Mouse (Mus musculus) hindbrain, postnatal 0 days (tissue): ENCODE data around the gene Renbp. TPM values are rescaled to one million over a fixed set of nuclear protein-coding genes. Genes with fewer than 3 reads are reported as not detected.
A peak's percentile ranks its signal among the peaks of the same experiment; 100 is the strongest.

Experiments
- ATAC-seq: fragments of 200-750 bp; cut with Nextera tagmentation; 2 replicates; pipeline ENCODE4 v1.8.0; 2017; ENCODE audit warnings: mild to moderate bottlenecking, moderate TSS enrichment, moderate library complexity
- DNase-seq: peaks from one replicate; pipeline ENCODE4 v3.0.0-alpha.2; 2015; ENCODE audit warnings: low spot score
- H3K27ac ChIP-seq: fragments of 300-500 bp; sonication (generic); 2 replicates; pipeline ENCODE4 v1.5.1; 2014; ENCODE audit warnings: mild to moderate bottlenecking
- H3K27me3 ChIP-seq: fragments of 300-500 bp; sonication (generic); 2 replicates; pipeline ENCODE4 v1.6.1; 2014; ENCODE audit warnings: low read length, mixed read lengths; ENCODE audit not compliant: insufficient read depth
- H3K36me3 ChIP-seq: fragments of 300-500 bp; sonication (generic); 2 replicates; pipeline ENCODE4 v1.6.1; 2014; ENCODE audit warnings: low read length, mixed read lengths; ENCODE audit not compliant: insufficient read depth
- H3K4me1 ChIP-seq: fragments of 300-500 bp; sonication (generic); 2 replicates; pipeline ENCODE4 v1.6.1; 2014; ENCODE audit warnings: antibody characterized with exemption, low read length, mixed read lengths; ENCODE audit not compliant: insufficient read depth
- H3K4me2 ChIP-seq: fragments of 300-500 bp; sonication (generic); 2 replicates; pipeline ENCODE4 v1.6.1; 2014; ENCODE audit warnings: low read depth, mild to moderate bottlenecking, low read length, moderate library complexity, mixed read lengths
- H3K4me3 ChIP-seq: fragments of 300-500 bp; sonication (generic); 2 replicates; pipeline ENCODE4 v1.5.1; 2014; ENCODE audit warnings: low read length
- H3K9ac ChIP-seq: fragments of 300-500 bp; sonication (generic); replicated peaks from 2 replicates; pipeline ENCODE4 v1.6.1; 2014; ENCODE audit warnings: mild to moderate bottlenecking, low read length, moderate library complexity, mixed read lengths
- H3K9me3 ChIP-seq: fragments of 300-500 bp; sonication (generic); 2 replicates; pipeline ENCODE4 v1.6.1; 2016; ENCODE audit warnings: low read length, mixed read lengths
- CTCF ChIP-seq: IDR thresholded peaks from 2 replicates; pipeline ENCODE4 v1.5.1; 2016; ENCODE audit warnings: antibody characterized with exemption, control low read depth, low read depth
- WGBS: fragments of 180-500 bp; shearing (Covaris S2); extraction: QIAGEN DNeasy Blood & Tissue Kit; methylation state at CpG from one replicate; pipeline ENCODE4 v1.1.7; 2014; 5-methylcytosine and 5-hydroxymethylcytosine counted together
- polyA plus RNA-seq: library from polyadenylated mRNA; unstranded; fragments of >200 nt; fragmentation: Nextera tagmentation; extraction: Ambion mirVana; gene quantifications from 2 replicates; pipeline ENCODE4 v1.2.1, GENCODE M21; 2015
- total RNA-seq: library from RNA; depleted of rRNA; stranded (reverse); fragments of >200 nt; gene quantifications from 2 replicates; pipeline ENCODE4 v1.2.3, GENCODE M21; 2014

The Renbp gene
- total and polyA plus RNA-seq, 2 experiments from 2014 or later, result 6.3 to 15.2 TPM

- peak within 1 kb of the TSS; percentile 47 for H3K4me3 ChIP-seq
- TF ChIP-seq CTCF, result no peak
- ATAC-seq, result peak; percentile 98
- H3K4me1 ChIP-seq, result no peaks in the 10 kb centered on the region
- 30% methylated on average over 43 of the region's 43 CpGs for WGBS
- H3K4me2 ChIP-seq, result peak within 1 kb of the TSS; percentile 63
- H3K36me3 ChIP-seq, result no peaks in the 10 kb centered on the region
- H3K27me3 ChIP-seq, result no peaks in the 10 kb centered on the region
- peak within 1 kb of the TSS; percentile 76 for H3K27ac ChIP-seq
- DNase-seq, result peak; percentile 93
- H3K9ac ChIP-seq, result peak within 1 kb of the TSS; percentile 54
- no peaks in the 10 kb centered on the region for H3K9me3 ChIP-seq
These were observed 8.7 kb downstream of the Renbp start, which contains the start of the genes Arhgap4 and Naa10 for GRCm38 (mm10) chrX:73921823-73922549. TSS of gene Arhgap4 (minus strand) at chrX:73921870. TSS of gene Naa10 (minus strand) at chrX:73921944.

- 0 out of 2 replicates have a peak, but pooled peaks have one; percentile 21 for ATAC-seq
- peak overlapping the region; percentile 54 for H3K9ac ChIP-seq
These were observed 9.3 kb downstream of the Renbp start for GRCm38 (mm10) chrX:73921285-73921822.

GRCm38 (mm10) chrX:73918631-73919030 lies 12.0 kb downstream of the Renbp start:
- ATAC-seq, result no peak
- 81% methylated on average over 5 of the region's 5 CpGs for WGBS
- H3K36me3 ChIP-seq, result no peaks in the 10 kb centered on the region
- no peak for DNase-seq
- no peak overlapping the region for H3K27ac ChIP-seq
- H3K4me3 ChIP-seq, result no peak overlapping the region
- H3K9me3 ChIP-seq, result no peaks in the 10 kb centered on the region
- no peak for TF ChIP-seq CTCF
- no peaks in the 10 kb centered on the region for H3K27me3 ChIP-seq
- H3K4me2 ChIP-seq, result no peak overlapping the region
- H3K9ac ChIP-seq, result no peak overlapping the region
- H3K4me1 ChIP-seq, result no peaks in the 10 kb centered on the region

More at GRCm38 (mm10) chrX:73921285-73921822, 9.3 kb downstream of the Renbp start:
- H3K36me3 ChIP-seq, result no peaks in the 10 kb centered on the region
- H3K27ac ChIP-seq, result peak overlapping the region; percentile 76
- no peaks in the 10 kb centered on the region for H3K27me3 ChIP-seq
- peak overlapping the region; percentile 62 for H3K4me2 ChIP-seq
- 28% methylated on average over 34 of the region's 34 CpGs for WGBS
- DNase-seq, result no peak
- TF ChIP-seq CTCF, result no peak
- no peaks in the 10 kb centered on the region for H3K4me1 ChIP-seq
- no peaks in the 10 kb centered on the region for H3K9me3 ChIP-seq
- H3K4me3 ChIP-seq, result peak overlapping the region; percentile 47

GRCm38 (mm10) chrX:73916945-73917344 lies 13.7 kb downstream of the Renbp start:
- ATAC-seq, result no peak
- Histone ChIP-seq H3K9me3 (no peaks in the 10 kb centered on the region), H3K4me1 (no peaks in the 10 kb centered on the region), H3K9ac (no peak overlapping the region), H3K27ac (no peak overlapping the region), H3K4me3 (no peak overlapping the region), H3K27me3 (no peaks in the 10 kb centered on the region), H3K36me3 (no peaks in the 10 kb centered on the region), H3K4me2 (no peak overlapping the region)
- TF ChIP-seq CTCF, result no peak
- no peak for DNase-seq
- 76% methylated on average over 8 of the region's 8 CpGs for WGBS

GRCm38 (mm10) chrX:73914827-73915703 lies 15.6 kb downstream of the Renbp start:
- Histone ChIP-seq H3K9ac (0 out of 2 replicates have a peak overlapping the region, but pooled peaks have one; percentile 17), H3K27me3 (no peaks in the 10 kb centered on the region), H3K27ac (peak overlapping the region; percentile 75), H3K4me2 (peak overlapping the region; percentile 37), H3K4me3 (no peak overlapping the region), H3K4me1 (no peaks in the 10 kb centered on the region), H3K36me3 (no peaks in the 10 kb centered on the region), H3K9me3 (no peaks in the 10 kb centered on the region)
- peak; percentile 97 for ATAC-seq
- DNase-seq, result peak; percentile 94
- 36% methylated on average over 31 of the region's 31 CpGs for WGBS
- peak; percentile 66 for TF ChIP-seq CTCF

- Histone ChIP-seq H3K9ac (no peak overlapping the region), H3K4me2 (no peak overlapping the region), H3K27me3 (no peaks in the 10 kb centered on the region), H3K9me3 (no peaks in the 10 kb centered on the region), H3K4me1 (no peaks in the 10 kb centered on the region), H3K4me3 (no peak overlapping the region), H3K36me3 (no peaks in the 10 kb centered on the region), H3K27ac (no peak overlapping the region)
- no peak for ATAC-seq
- TF ChIP-seq CTCF, result no peak
- WGBS, result 85% methylated on average over 2 of the region's 2 CpGs
- no peak for DNase-seq
These were observed 19.1 kb downstream of the Renbp start for GRCm38 (mm10) chrX:73911588-73911987.
